Mouse (Mus musculus) spleen, adult 2 months (tissue): ENCODE results near the gene Ap4s1. TPM values are rescaled to one million over a fixed set of nuclear protein-coding genes. Genes with fewer than 3 reads are reported as not detected.

ENCODE experiments used
- DNase-seq, 2 experiments: peaks; one replicate each; pipeline versions ENCODE4 v3.0.0 to v3.0.0-alpha.2; 2012 to 2021; ENCODE audit warnings: low spot score in 2 of 2, low read depth in 1 of 2
- H3K27ac ChIP-seq: fragments of 200-500 bp; 2 replicates; pipeline ENCODE4 v1.5.1; 2012; ENCODE audit warnings: low read length, inconsistent platforms; ENCODE audit not compliant: insufficient read depth
- H3K27me3 ChIP-seq: fragments of 200-500 bp; 2 replicates; pipeline ENCODE4 v1.6.1; 2012; ENCODE audit warnings: mild to moderate bottlenecking, moderate library complexity, low read length, inconsistent platforms; ENCODE audit not compliant: control insufficient read depth, insufficient read depth
- H3K36me3 ChIP-seq: fragments of 200-500 bp; 2 replicates; pipeline ENCODE4 v1.6.1; 2012; ENCODE audit warnings: mild to moderate bottlenecking, low read length, inconsistent platforms; ENCODE audit not compliant: control insufficient read depth, insufficient read depth
- H3K4me1 ChIP-seq: fragments of 200-500 bp; 2 replicates; pipeline ENCODE4 v1.6.1; 2011; ENCODE audit warnings: inconsistent platforms; ENCODE audit not compliant: control insufficient read depth, insufficient read depth, insufficient read length
- H3K4me3 ChIP-seq: fragments of 200-500 bp; 2 replicates; pipeline ENCODE4 v1.5.1; 2011; ENCODE audit warnings: mild to moderate bottlenecking, inconsistent platforms; ENCODE audit not compliant: insufficient read depth, insufficient read length; ENCODE audit errors: extremely low read depth
- CTCF ChIP-seq: fragments of 200-500 bp; IDR thresholded peaks from 2 replicates; pipeline ENCODE4 v1.5.1; 2011; ENCODE audit warnings: mild to moderate bottlenecking, inconsistent platforms; ENCODE audit not compliant: insufficient read depth, insufficient read length, insufficient replicate concordance; ENCODE audit errors: extremely low read depth
- POLR2A ChIP-seq: fragments of 200-500 bp; IDR thresholded peaks from 2 replicates; pipeline ENCODE4 v1.6.1; 2011; ENCODE audit warnings: low read depth, low read length, inconsistent platforms
- WGBS: fragments of 180-500 bp; shearing (Covaris S2); methylation state at CpG from one replicate; pipeline ENCODE4 v1.1.7; 2018; 5-methylcytosine and 5-hydroxymethylcytosine counted together
- polyA plus RNA-seq: library from polyadenylated mRNA; depleted of rRNA; stranded (reverse); fragments of >200 nt; gene quantifications from 2 replicates; pipeline ENCODE4 v1.2.3, GENCODE M21; 2012

Ap4s1 gene
- polyA plus RNA-seq, 1 experiment, result 4.9 TPM

DNA sequence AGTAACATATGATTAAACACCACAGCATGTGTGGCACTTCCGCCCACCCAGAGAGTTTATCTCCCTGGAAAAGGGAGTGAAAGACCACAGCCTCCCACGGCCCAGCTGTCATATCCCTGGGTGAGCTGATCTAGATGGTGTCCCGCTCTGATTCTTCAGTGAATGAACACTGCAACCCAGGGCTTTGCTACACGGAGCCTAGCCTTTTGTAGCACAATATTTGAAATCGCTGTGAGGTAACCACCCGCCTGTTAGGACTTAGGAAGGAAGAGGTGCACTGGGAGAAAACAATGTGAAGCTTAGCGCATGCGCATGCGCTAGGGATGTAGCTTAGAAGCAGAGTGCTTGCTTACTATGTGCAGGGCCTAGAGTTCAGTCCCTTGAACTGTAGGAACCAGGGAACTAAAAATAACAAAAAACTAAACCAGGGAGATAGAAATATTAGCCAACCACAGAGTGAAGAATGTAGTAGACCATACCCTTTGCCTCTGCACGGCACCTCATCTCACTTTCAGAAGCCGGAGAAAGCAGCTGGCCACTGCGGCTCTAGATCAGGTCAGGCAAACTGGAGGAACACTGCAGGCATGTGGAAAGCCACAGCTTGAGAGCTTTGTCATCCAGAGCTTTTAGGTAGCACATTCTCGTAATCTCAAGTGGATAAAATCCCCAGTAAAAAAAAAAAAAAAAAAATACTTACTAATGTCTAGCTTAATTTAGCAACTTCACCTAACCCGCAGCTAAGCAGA is 18.3 kb downstream of the Ap4s1 start:
- Histone ChIP-seq H3K36me3 (no peaks in the 10 kb centered on the region), H3K4me1 (no peaks in the 10 kb centered on the region), H3K27me3 (no peaks in the 10 kb centered on the region), H3K4me3 (no peak overlapping the region), H3K27ac (no peak overlapping the region)
- no peak for DNase-seq
- TF ChIP-seq CTCF (no peak), POLR2A (no peak)
- 75% methylated on average over 14 of the region's 14 CpGs for WGBS

DNA sequence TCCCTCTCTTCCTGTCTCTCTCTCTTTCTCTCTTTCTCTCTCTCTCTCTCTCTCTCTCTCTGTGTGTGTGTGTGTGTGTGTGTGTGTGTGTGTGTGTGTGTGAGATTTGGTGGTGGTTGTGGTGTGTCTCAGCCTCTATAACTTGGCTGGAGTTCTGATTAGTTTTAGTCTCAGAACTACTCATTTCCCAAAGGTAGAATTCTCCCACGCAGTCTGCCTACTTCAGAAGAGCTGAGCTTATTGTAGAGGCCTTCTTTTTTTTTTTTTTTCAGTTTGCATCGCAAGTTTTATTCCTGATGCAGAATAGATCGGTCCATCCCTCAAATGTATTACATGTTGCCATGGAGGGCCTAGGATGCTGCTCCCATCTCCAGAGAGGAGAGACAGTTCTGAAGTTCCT is 18.9 kb downstream of the Ap4s1 start:
- Histone ChIP-seq H3K36me3 (no peaks in the 10 kb centered on the region), H3K4me3 (no peak overlapping the region)

DNA sequence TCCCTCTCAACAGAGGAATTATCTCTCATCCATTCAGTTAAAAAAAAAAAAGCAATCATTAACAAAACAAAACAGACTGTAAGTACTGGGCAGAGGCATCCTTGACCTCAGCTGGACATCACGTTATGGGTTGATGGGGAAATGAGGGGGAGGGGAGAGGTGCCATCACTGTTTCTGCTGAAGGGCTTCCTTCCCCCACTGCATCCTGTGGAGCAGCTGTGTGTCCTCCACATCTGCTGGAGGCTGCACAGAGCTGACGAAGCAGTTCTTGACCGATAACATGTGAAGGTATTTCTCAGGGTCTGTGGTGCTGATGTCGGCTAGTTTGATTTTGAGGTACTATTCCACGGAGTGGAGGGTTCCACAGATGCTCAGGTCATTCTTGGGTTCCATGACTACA is 19.3 kb downstream of the Ap4s1 start:
- H3K27me3 ChIP-seq, result no peaks in the 10 kb centered on the region
- no peak for TF ChIP-seq CTCF
- TF ChIP-seq POLR2A, result no peak
- 48% methylated on average over 5 of the region's 5 CpGs for WGBS
- no peak overlapping the region for H3K4me3 ChIP-seq
- DNase-seq, result no peak
- H3K27ac ChIP-seq, result no peak overlapping the region
- no peaks in the 10 kb centered on the region for H3K4me1 ChIP-seq
- no peaks in the 10 kb centered on the region for H3K36me3 ChIP-seq

More for the DNA sequence above, 18.9 kb downstream of the Ap4s1 start:
- TF ChIP-seq POLR2A (no peak), CTCF (no peak)
- H3K27ac ChIP-seq, result no peak overlapping the region
- WGBS, result 88% methylated on average over 3 of the region's 3 CpGs
- H3K27me3 ChIP-seq, result no peaks in the 10 kb centered on the region
- no peak for DNase-seq
- no peaks in the 10 kb centered on the region for H3K4me1 ChIP-seq

DNA sequence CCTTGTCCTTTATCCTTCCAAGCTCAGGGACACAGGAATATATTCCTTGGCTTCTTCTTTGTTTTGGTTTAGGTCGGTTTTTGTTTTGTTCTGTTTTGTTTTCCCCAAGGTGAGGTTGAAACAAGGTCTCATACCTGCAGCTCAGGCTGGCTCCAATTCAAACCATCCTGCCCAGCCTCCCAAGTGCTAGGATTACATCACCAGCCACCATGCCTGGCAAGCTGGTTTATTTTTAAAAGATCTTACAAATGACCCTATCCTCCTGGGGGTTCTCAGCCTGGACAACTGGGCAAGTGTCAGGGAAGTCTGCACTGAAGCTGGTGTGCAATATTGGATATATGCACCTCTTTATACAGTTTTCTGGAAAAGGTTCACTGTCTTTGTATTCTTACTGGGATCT is 21.9 kb downstream of the Ap4s1 start:
- Histone ChIP-seq H3K4me3 (no peak overlapping the region), H3K27ac (no peak overlapping the region), H3K27me3 (no peaks in the 10 kb centered on the region), H3K4me1 (no peaks in the 10 kb centered on the region), H3K36me3 (no peaks in the 10 kb centered on the region)
- no peak for TF ChIP-seq POLR2A
- no peak for TF ChIP-seq CTCF
- no peak for DNase-seq
- 89% methylated on average over 1 of the region's 1 CpGs for WGBS

DNA sequence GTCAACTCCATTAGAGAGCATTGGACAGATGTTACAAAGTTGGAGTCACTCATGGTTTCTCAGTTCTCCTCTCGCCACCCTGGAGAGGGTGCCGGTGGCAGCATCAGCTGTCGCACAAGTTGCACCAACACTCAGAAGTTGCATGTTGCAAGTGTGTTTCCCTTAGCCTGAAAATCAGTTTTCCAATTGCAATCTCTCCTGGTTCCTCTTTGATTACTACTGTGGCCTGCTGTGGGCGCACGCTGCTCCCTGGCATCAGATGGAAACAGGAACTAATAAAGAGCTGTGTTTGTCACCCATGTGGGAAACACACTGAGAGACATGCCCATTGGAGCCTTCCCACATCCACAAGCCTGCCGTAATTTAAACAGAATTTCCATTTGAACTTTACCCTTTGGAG is 27.8 kb downstream of the Ap4s1 start:
- DNase-seq, result no peak
- WGBS, result 83% methylated on average over 6 of the region's 6 CpGs
- Histone ChIP-seq H3K36me3 (peaks cover 12% of the 10 kb centered on the region), H3K27ac (no peak overlapping the region), H3K27me3 (no peaks in the 10 kb centered on the region), H3K4me1 (no peaks in the 10 kb centered on the region), H3K4me3 (no peak overlapping the region)
- no peak for TF ChIP-seq CTCF
- TF ChIP-seq POLR2A, result no peak

DNA sequence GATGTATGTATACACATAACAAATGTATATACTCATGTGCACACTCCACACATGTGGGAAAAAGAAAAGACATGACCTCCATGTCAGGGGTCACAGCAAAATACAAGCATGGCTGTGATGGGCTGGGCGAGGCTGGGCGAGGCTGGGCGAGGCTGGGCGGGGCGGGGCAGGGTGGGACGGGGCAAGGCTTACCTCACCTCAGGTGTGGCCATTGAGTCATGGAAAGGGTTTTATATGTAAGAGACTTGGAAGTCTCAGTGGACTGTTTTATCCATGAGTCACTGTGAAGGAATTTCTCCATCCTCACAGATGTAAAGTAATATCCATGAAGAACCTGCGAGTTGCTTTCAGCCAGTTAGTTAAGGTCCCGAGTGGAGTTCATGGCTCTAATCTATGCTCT is 31.0 kb downstream of the Ap4s1 start:
- H3K4me3 ChIP-seq, result no peak overlapping the region
- H3K36me3 ChIP-seq, result peaks cover 16% of the 10 kb centered on the region
- TF ChIP-seq CTCF, result no peak
- TF ChIP-seq POLR2A, result no peak
- 93% methylated on average over 8 of the region's 8 CpGs for WGBS
- no peak for DNase-seq
- H3K4me1 ChIP-seq, result no peaks in the 10 kb centered on the region
- no peaks in the 10 kb centered on the region for H3K27me3 ChIP-seq
- no peak overlapping the region for H3K27ac ChIP-seq

DNA sequence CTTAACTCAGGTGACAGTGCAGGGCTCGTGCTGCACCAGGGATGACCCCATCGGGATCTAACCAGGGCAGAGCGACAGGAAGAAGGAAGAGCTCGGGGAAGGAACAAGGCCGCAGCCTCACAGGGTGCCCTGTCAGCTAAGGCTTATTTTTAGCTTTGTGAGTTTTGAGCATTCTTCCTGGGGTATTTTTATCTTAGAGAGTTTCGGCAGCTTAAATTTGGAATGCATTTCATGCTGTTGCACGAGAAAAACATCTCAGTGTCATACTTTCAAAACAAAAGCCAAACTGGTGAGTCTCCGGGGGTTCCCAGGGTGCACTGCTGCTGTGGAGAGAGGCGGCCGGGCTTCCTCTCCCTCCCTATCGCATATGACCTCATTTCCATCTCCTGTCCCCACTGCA is 38.2 kb downstream of the Ap4s1 start:
- Histone ChIP-seq H3K36me3 (peaks cover 4% of the 10 kb centered on the region; the same call in 1 of the 2 replicates), H3K4me1 (no peaks in the 10 kb centered on the region), H3K27ac (peak overlapping the region; percentile 33; the same call in 1 of the 2 replicates), H3K4me3 (no peak overlapping the region), H3K27me3 (no peaks in the 10 kb centered on the region)
- TF ChIP-seq CTCF, result no peak
- TF ChIP-seq POLR2A, result no peak
- DNase-seq, result no peak
- WGBS, result 54% methylated on average over 11 of the region's 11 CpGs
